Mouse (Mus musculus): ENCODE results near the gene Actb. TPM values are rescaled to one million over a fixed set of nuclear protein-coding genes. Genes with fewer than 3 reads are reported as not detected.

The Actb gene
- polyA plus RNA-seq, 1 experiment from 2014 or later, result 14,327 TPM

DNA sequence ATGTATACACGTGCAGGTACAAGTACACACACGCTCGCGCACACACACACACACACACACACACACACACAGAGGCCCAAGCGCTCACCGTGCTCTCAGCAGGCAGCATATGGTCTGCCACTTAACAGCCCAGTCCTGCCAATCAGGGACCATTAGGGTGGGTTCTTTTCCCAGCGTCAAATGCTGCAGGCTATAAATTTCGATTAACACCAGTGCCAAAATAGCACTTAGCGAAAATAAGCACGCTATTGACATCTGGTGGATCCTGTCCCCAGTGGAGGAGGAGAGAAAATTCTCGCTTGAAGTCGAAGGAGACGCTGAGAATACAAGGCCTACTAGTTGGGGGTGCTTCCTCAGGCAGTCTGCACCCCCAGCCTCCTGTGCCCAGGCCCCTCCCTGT lies 37.1 kb downstream of the Actb start:
- no peaks in the 10 kb centered on the region for H3K27me3 ChIP-seq (replicated peaks)
- no peak overlapping the region for H3K4me2 ChIP-seq
- no peak overlapping the region for H3K27ac ChIP-seq
- peaks cover 6% of the 10 kb centered on the region; the same call in 1 of the 2 replicates for H3K36me3 ChIP-seq
- H3K4me1 ChIP-seq, result no peaks in the 10 kb centered on the region
- H3K4me3 ChIP-seq (replicated peaks), result no peak overlapping the region
- 69% methylated on average over 13 of the region's 13 CpGs for WGBS
- ATAC-seq (ENCODE audit: insufficient read depth, low FRiP score, low read depth), result no peak
- H3K9me3 ChIP-seq, result no peaks in the 10 kb centered on the region
- no peak overlapping the region for H3K9ac ChIP-seq

DNA sequence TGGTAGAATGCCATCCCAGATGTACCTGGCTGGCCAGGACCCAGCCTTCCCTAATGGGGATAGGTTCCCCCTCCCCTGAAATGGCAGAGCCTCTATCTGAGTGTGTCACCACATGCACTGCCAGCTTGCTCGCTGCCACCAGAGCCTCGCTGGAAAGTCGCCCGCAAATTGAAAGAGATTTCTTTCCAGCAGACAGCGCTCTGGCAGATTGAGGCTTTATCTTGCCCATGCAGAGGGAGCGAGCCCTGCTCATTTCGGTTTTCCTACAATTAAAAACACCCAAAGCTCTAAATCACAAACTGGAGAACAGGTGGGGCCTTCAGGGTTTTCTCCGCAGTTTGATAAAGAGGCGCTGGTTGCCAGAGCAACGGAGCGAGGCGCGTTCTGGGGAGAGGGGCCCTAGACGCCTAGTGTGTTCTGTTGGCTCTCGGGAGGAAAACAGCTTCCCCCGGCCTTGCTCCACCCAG lies 48.8 kb downstream of the Actb start:
- H3K9ac ChIP-seq, result no peak overlapping the region
- no peaks in the 10 kb centered on the region for H3K27me3 ChIP-seq (replicated peaks)
- no peak overlapping the region for H3K4me3 ChIP-seq (replicated peaks)
- ATAC-seq (ENCODE audit: insufficient read depth, low FRiP score, low read depth), result no peak
- H3K4me2 ChIP-seq, result no peak overlapping the region
- peaks cover 4% of the 10 kb centered on the region; the same call in 1 of the 2 replicates for H3K4me1 ChIP-seq
- H3K36me3 ChIP-seq, result no peaks in the 10 kb centered on the region
- no peak overlapping the region for H3K27ac ChIP-seq
- no peaks in the 10 kb centered on the region for H3K9me3 ChIP-seq
- 39% methylated on average over 16 of the region's 16 CpGs for WGBS

- Histone ChIP-seq H3K4me3 (replicated peaks) (no peak overlapping the region), H3K4me1 (no peaks in the 10 kb centered on the region; the same call in 1 of the 2 replicates), H3K9me3 (no peaks in the 10 kb centered on the region), H3K4me2 (no peak overlapping the region), H3K27me3 (replicated peaks) (no peaks in the 10 kb centered on the region), H3K36me3 (no peaks in the 10 kb centered on the region), H3K27ac (no peak overlapping the region), H3K9ac (no peak overlapping the region)
- ATAC-seq (ENCODE audit: insufficient read depth, low FRiP score, low read depth), result no peak
- WGBS, result 81% methylated on average over 4 of the region's 4 CpGs
These were observed 50.1 kb downstream of the Actb start for GRCm38 (mm10) chr5:142856408-142856807.

DNA sequence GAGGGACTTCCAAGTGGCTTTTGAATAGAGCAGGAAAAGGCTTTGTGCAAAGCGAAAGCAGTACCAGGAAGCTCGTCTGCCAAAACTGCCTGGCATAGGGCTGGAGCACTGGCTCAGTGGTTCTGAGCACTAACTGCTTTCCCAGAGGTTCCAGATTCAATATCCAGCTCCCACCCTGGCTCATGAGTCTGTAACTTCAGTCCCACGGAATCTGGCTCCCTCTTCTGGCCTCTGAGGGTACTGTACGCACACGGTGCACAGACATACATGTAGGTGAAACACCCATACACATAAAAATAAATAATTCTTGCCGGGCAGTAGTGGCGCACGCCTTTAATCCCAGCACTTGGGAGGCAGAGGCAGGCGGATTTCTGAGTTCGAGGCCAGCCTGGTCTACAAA lies 51.7 kb downstream of the Actb start:
- Histone ChIP-seq H3K4me2 (no peak overlapping the region), H3K4me1 (no peaks in the 10 kb centered on the region; the same call in 1 of the 2 replicates), H3K9me3 (no peaks in the 10 kb centered on the region), H3K36me3 (no peaks in the 10 kb centered on the region), H3K9ac (no peak overlapping the region), H3K27ac (no peak overlapping the region), H3K27me3 (replicated peaks) (no peaks in the 10 kb centered on the region), H3K4me3 (replicated peaks) (no peak overlapping the region)
- ATAC-seq (ENCODE audit: insufficient read depth, low FRiP score, low read depth), result no peak
- WGBS, result 81% methylated on average over 10 of the region's 10 CpGs

GRCm38 (mm10) chr5:142853585-142853984 lies 53.0 kb downstream of the Actb start:
- Histone ChIP-seq H3K4me1 (no peaks in the 10 kb centered on the region; the same call in 1 of the 2 replicates), H3K36me3 (no peaks in the 10 kb centered on the region), H3K27me3 (replicated peaks) (no peaks in the 10 kb centered on the region), H3K4me3 (replicated peaks) (no peak overlapping the region), H3K9ac (no peak overlapping the region), H3K4me2 (no peak overlapping the region), H3K9me3 (no peaks in the 10 kb centered on the region), H3K27ac (no peak overlapping the region)
- ATAC-seq (ENCODE audit: insufficient read depth, low FRiP score, low read depth), result no peak
- 68% methylated on average over 6 of the region's 6 CpGs for WGBS

Other genes with a start within 250 kb of the Actb start
- gene Slc29a4, start 214.2 kb downstream of the Actb start, polyA plus RNA-seq (2015; fragmentation: Nextera tagmentation; extraction: Ambion mirVana), result 7.2 and 7.4 TPM in 2 replicates
- gene Tnrc18, start 89.1 kb downstream of the Actb start, polyA plus RNA-seq (2015; fragmentation: Nextera tagmentation; extraction: Ambion mirVana), result 29.5 and 32.4 TPM in 2 replicates
- gene Fbxl18, start 11.3 kb downstream of the Actb start, polyA plus RNA-seq (2015; fragmentation: Nextera tagmentation; extraction: Ambion mirVana), result 12.3 and 12.6 TPM in 2 replicates
- 181 and 185 TPM in 2 replicates for gene Fscn1, start 53.6 kb upstream of the Actb start, polyA plus RNA-seq (2015; fragmentation: Nextera tagmentation; extraction: Ambion mirVana)
- 33.9 and 35.2 TPM in 2 replicates for gene Rnf216, start 206.2 kb upstream of the Actb start, polyA plus RNA-seq (2015; fragmentation: Nextera tagmentation; extraction: Ambion mirVana)
- not detected in 2 replicates for gene Olfr718-ps1, start 240.8 kb upstream of the Actb start, polyA plus RNA-seq (2015; fragmentation: Nextera tagmentation; extraction: Ambion mirVana)